Mouse (Mus musculus): ENCODE measurements around the gene Ppp3ca. TPM values are rescaled to one million over a fixed set of nuclear protein-coding genes. Genes with fewer than 3 reads are reported as not detected.
"Not testable (repeated sequence)": the region's sequence is repeated elsewhere in the genome, so short reads cannot be mapped to it uniquely, and the experiment has no call there.

The Ppp3ca gene
- polyA plus RNA-seq, 1 experiment from 2014 or later: 153 TPM

- Histone ChIP-seq H3K4me1 (peaks cover 11% of the 10 kb centered on the region), H3K4me2 (replicated peaks) (no peak overlapping the region), H3K9me3 (no peaks in the 10 kb centered on the region), H3K36me3 (no peaks in the 10 kb centered on the region), H3K9ac (replicated peaks) (no peak overlapping the region), H3K27ac (replicated peaks) (no peak overlapping the region), H3K27me3 (no peaks in the 10 kb centered on the region), H3K4me3 (no peak overlapping the region)
- ATAC-seq (replicated peaks): no peak
- WGBS: 73% methylated on average over 7 of the region's 7 CpGs
Observed at GRCm38 (mm10) chr3:136691984-136692383, 22.1 kb downstream of the Ppp3ca start.

- Histone ChIP-seq H3K4me2 (replicated peaks) (no peak overlapping the region), H3K4me1 (peaks cover 4% of the 10 kb centered on the region), H3K9me3 (no peaks in the 10 kb centered on the region), H3K36me3 (no peaks in the 10 kb centered on the region), H3K27me3 (no peaks in the 10 kb centered on the region), H3K9ac (replicated peaks) (no peak overlapping the region), H3K27ac (replicated peaks) (no peak overlapping the region), H3K4me3 (no peak overlapping the region)
- ATAC-seq (replicated peaks): no peak
- WGBS: 98% methylated on average over 1 of the region's 1 CpGs
Observed at GRCm38 (mm10) chr3:136693547-136693946, 23.6 kb downstream of the Ppp3ca start.

- no peak overlapping the region for H3K4me2 ChIP-seq (replicated peaks)
- no peak overlapping the region for H3K27ac ChIP-seq (replicated peaks)
- no peak overlapping the region for H3K4me3 ChIP-seq
- ATAC-seq (replicated peaks): no peak
- no peaks in the 10 kb centered on the region for H3K36me3 ChIP-seq
- no peaks in the 10 kb centered on the region for H3K4me1 ChIP-seq
- H3K9ac ChIP-seq (replicated peaks): no peak overlapping the region
- no peaks in the 10 kb centered on the region for H3K27me3 ChIP-seq
- 81% methylated on average over 3 of the region's 3 CpGs for WGBS
- no peaks in the 10 kb centered on the region for H3K9me3 ChIP-seq
Observed at GRCm38 (mm10) chr3:136697626-136698191, 27.8 kb downstream of the Ppp3ca start.

- not testable (repeated sequence) for H3K36me3 ChIP-seq; H3K4me2 ChIP-seq (replicated peaks); H3K9ac ChIP-seq (replicated peaks); H3K27ac ChIP-seq (replicated peaks); ATAC-seq (replicated peaks); H3K27me3 ChIP-seq; H3K9me3 ChIP-seq; H3K4me1 ChIP-seq; H3K4me3 ChIP-seq
Observed at GRCm38 (mm10) chr3:136699711-136700110, 29.8 kb downstream of the Ppp3ca start.

GRCm38 (mm10) chr3:136700447-136701009, 30.6 kb downstream of the Ppp3ca start:
- Histone ChIP-seq H3K27me3 (no peaks in the 10 kb centered on the region), H3K9ac (replicated peaks) (no peak overlapping the region), H3K4me3 (no peak overlapping the region), H3K27ac (replicated peaks) (no peak overlapping the region), H3K36me3 (no peaks in the 10 kb centered on the region), H3K4me2 (replicated peaks) (no peak overlapping the region), H3K9me3 (no peaks in the 10 kb centered on the region), H3K4me1 (no peaks in the 10 kb centered on the region)
- WGBS: 63% methylated on average over 11 of the region's 11 CpGs
- no peak; the same call in 1 of the 2 replicates for ATAC-seq (replicated peaks)

- Histone ChIP-seq H3K9me3 (no peaks in the 10 kb centered on the region), H3K9ac (replicated peaks) (no peak overlapping the region), H3K4me1 (0 out of 2 replicates have a peak, but pooled peaks cover 5% of the 10 kb centered on the region), H3K4me3 (no peak overlapping the region), H3K36me3 (no peaks in the 10 kb centered on the region), H3K4me2 (replicated peaks) (no peak overlapping the region), H3K27ac (replicated peaks) (no peak overlapping the region), H3K27me3 (no peaks in the 10 kb centered on the region)
- no peak for ATAC-seq (replicated peaks)
- WGBS: 69% methylated on average over 2 of the region's 2 CpGs
Observed at GRCm38 (mm10) chr3:136702861-136703260, 32.9 kb downstream of the Ppp3ca start.

GRCm38 (mm10) chr3:136704515-136705247, 34.8 kb downstream of the Ppp3ca start:
- 77% methylated on average over 12 of the region's 12 CpGs for WGBS
- no peaks in the 10 kb centered on the region for H3K9me3 ChIP-seq
- 0 out of 2 replicates have a peak, but pooled peaks cover 5% of the 10 kb centered on the region for H3K4me1 ChIP-seq
- H3K4me3 ChIP-seq: no peak overlapping the region
- H3K27ac ChIP-seq (replicated peaks): no peak overlapping the region
- no peak overlapping the region for H3K4me2 ChIP-seq (replicated peaks)
- no peaks in the 10 kb centered on the region for H3K27me3 ChIP-seq
- ATAC-seq (replicated peaks): no peak
- no peak overlapping the region for H3K9ac ChIP-seq (replicated peaks)
- H3K36me3 ChIP-seq: no peaks in the 10 kb centered on the region

GRCm38 (mm10) chr3:136706048-136706447, 36.1 kb downstream of the Ppp3ca start:
- Histone ChIP-seq H3K4me1 (0 out of 2 replicates have a peak, but pooled peaks cover 5% of the 10 kb centered on the region), H3K9me3 (no peaks in the 10 kb centered on the region), H3K27me3 (no peaks in the 10 kb centered on the region), H3K9ac (replicated peaks) (no peak overlapping the region), H3K4me2 (replicated peaks) (no peak overlapping the region), H3K4me3 (no peak overlapping the region), H3K27ac (replicated peaks) (no peak overlapping the region), H3K36me3 (no peaks in the 10 kb centered on the region)
- ATAC-seq (replicated peaks): no peak
- 73% methylated on average over 4 of the region's 4 CpGs for WGBS

- Histone ChIP-seq H3K27ac (replicated peaks) (no peak overlapping the region), H3K27me3 (no peaks in the 10 kb centered on the region), H3K4me1 (0 out of 2 replicates have a peak, but pooled peaks cover 5% of the 10 kb centered on the region), H3K4me2 (replicated peaks) (no peak overlapping the region), H3K9ac (replicated peaks) (no peak overlapping the region), H3K4me3 (no peak overlapping the region), H3K36me3 (no peaks in the 10 kb centered on the region), H3K9me3 (no peaks in the 10 kb centered on the region)
- 83% methylated on average over 7 of the region's 7 CpGs for WGBS
- ATAC-seq (replicated peaks): no peak
Observed at GRCm38 (mm10) chr3:136706771-136707170, 36.8 kb downstream of the Ppp3ca start.

- Histone ChIP-seq H3K4me1 (0 out of 2 replicates have a peak, but pooled peaks cover 5% of the 10 kb centered on the region), H3K27me3 (no peaks in the 10 kb centered on the region), H3K4me3 (no peak overlapping the region), H3K9ac (replicated peaks) (no peak overlapping the region), H3K27ac (replicated peaks) (no peak overlapping the region), H3K36me3 (no peaks in the 10 kb centered on the region), H3K9me3 (no peaks in the 10 kb centered on the region), H3K4me2 (replicated peaks) (no peak overlapping the region)
- ATAC-seq (replicated peaks): no peak
- WGBS: 42% methylated on average over 3 of the region's 3 CpGs
Observed at GRCm38 (mm10) chr3:136707222-136708019, 37.5 kb downstream of the Ppp3ca start.

- Histone ChIP-seq H3K27me3 (no peaks in the 10 kb centered on the region), H3K9ac (replicated peaks) (no peak overlapping the region), H3K36me3 (no peaks in the 10 kb centered on the region), H3K27ac (replicated peaks) (no peak overlapping the region), H3K4me3 (no peak overlapping the region), H3K9me3 (no peaks in the 10 kb centered on the region), H3K4me2 (replicated peaks) (no peak overlapping the region), H3K4me1 (0 out of 2 replicates have a peak, but pooled peaks cover 5% of the 10 kb centered on the region)
- WGBS: 43% methylated on average over 1 of the region's 1 CpGs
- ATAC-seq (replicated peaks): no peak
Observed at GRCm38 (mm10) chr3:136708230-136708629, 38.3 kb downstream of the Ppp3ca start.
